Mouse (Mus musculus): Measurements from ENCODE around the gene Gm12169. TPM values are rescaled to one million over a fixed set of nuclear protein-coding genes. Genes with fewer than 3 reads are reported as not detected.
"Not testable (repeated sequence)": the region's sequence is repeated elsewhere in the genome, so short reads cannot be mapped to it uniquely, and the experiment has no call there.

Gene Gm12169
- polyA plus RNA-seq, 1 experiment from 2014 or later: not detected

DNA sequence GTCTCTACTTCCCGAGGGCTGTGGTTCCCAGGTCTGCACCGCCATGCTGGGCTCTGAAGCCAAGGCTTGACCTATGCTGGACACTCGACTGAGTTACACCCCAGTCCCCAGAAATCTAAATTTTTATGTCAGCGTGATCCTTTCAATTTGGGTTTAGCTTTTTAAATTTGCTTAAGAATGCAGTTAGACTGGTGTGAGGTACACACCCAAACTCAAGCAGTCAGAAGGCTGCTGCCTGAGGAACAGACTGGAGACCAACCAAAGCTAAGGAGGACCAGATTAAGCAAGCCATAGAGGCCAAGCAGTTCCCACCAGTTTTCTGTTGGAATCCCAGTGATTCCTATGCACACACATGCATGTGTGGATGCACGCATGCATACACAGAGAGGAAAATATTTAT lies 2.7 kb upstream of the Gm12169 start:
- 78% methylated on average over 5 of the region's 5 CpGs for WGBS
- not testable (repeated sequence) for H3K4me2 ChIP-seq (ENCODE audit: low read length)

DNA sequence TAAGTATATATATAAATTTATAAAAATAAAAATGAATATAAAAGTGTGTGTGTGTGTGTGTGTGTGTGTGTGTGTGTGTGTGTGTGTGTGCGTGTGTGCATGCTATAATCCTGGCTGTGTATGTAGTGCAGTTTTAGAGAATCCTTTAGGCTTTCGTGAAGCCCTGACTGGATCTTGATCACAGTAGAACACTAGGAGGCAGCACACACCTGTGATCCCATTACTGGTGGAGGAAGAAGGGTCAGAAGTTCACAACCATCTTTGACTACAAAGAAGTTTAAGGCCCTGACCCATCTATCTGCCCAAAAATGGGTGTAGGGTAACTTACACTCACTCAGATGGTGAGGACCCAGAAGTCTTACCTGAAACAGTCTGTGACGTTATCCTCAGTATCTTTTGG lies 1.3 kb upstream of the Gm12169 start:
- ATAC-seq (ENCODE audit: insufficient number of reproducible peaks, insufficient read depth, low FRiP score, low read depth): no peak
- H3K9me3 ChIP-seq (ENCODE audit: control insufficient read depth, low read length): no peaks in the 10 kb centered on the region
- 72% methylated on average over 3 of the region's 3 CpGs for WGBS
- H3K9ac ChIP-seq (ENCODE audit: low read length): no peak overlapping the region
- no peaks in the 10 kb centered on the region for H3K27me3 ChIP-seq (ENCODE audit: control insufficient read depth, insufficient read depth, low read length)
- no peak overlapping the region for H3K4me2 ChIP-seq (ENCODE audit: low read length)
- no peak overlapping the region for H3K27ac ChIP-seq (replicated peaks in 1 of 2; ENCODE audit: control insufficient read depth in 1 of 2, insufficient read depth in 1 of 2, low read depth in 2 of 2, low read length in 2 of 2)
- no peaks in the 10 kb centered on the region for H3K36me3 ChIP-seq (ENCODE audit: control insufficient read depth, insufficient read depth, low read length)
- no peak overlapping the region for H3K4me3 ChIP-seq (ENCODE audit: control insufficient read depth in 1 of 2, insufficient read depth in 1 of 2, low read depth in 1 of 2, low read length in 2 of 2)
- no peaks in the 10 kb centered on the region for H3K4me1 ChIP-seq (ENCODE audit: control insufficient read depth in 2 of 2, insufficient read depth in 2 of 2, low read length in 2 of 2)

More for the DNA sequence above, 2.7 kb upstream of the Gm12169 start:
- not testable (repeated sequence) for H3K9ac ChIP-seq (ENCODE audit: low read length); H3K27ac ChIP-seq (replicated peaks in 1 of 2; ENCODE audit: control insufficient read depth in 1 of 2, insufficient read depth in 1 of 2, low read depth in 2 of 2, low read length in 2 of 2); H3K27me3 ChIP-seq (ENCODE audit: control insufficient read depth, insufficient read depth, low read length); H3K36me3 ChIP-seq (ENCODE audit: control insufficient read depth, insufficient read depth, low read length); H3K9me3 ChIP-seq (ENCODE audit: control insufficient read depth, low read length); ATAC-seq (ENCODE audit: insufficient number of reproducible peaks, insufficient read depth, low FRiP score, low read depth); H3K4me3 ChIP-seq (ENCODE audit: control insufficient read depth in 1 of 2, insufficient read depth in 1 of 2, low read depth in 1 of 2, low read length in 2 of 2); H3K4me1 ChIP-seq (ENCODE audit: control insufficient read depth in 2 of 2, insufficient read depth in 2 of 2, low read length in 2 of 2)

DNA sequence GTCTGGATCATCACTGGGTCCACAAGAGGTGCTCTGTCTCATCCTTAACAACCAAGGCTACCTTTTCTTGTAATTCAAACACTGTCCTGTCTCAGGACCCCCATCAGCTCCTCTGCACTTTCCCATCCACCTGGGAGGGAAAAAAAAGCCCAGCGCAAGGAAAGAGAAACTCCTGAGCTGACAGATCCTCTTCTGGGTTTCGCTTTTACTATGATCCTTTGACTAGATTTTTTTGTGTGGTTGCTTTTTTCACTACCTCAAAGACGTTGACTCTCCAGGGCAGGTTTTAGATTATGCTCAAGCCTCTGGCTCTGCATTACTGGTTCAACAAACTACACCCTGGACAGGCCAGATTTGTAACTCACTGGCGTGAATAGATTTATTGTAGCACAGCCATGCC lies 6.1 kb downstream of the Gm12169 start:
- Histone ChIP-seq H3K4me1 (ENCODE audit: control insufficient read depth in 2 of 2, insufficient read depth in 2 of 2, low read length in 2 of 2) (no peaks in the 10 kb centered on the region), H3K27me3 (ENCODE audit: control insufficient read depth, insufficient read depth, low read length) (no peaks in the 10 kb centered on the region), H3K27ac (replicated peaks in 1 of 2; ENCODE audit: control insufficient read depth in 1 of 2, insufficient read depth in 1 of 2, low read depth in 2 of 2, low read length in 2 of 2) (no peak overlapping the region), H3K36me3 (ENCODE audit: control insufficient read depth, insufficient read depth, low read length) (no peaks in the 10 kb centered on the region), H3K4me2 (ENCODE audit: low read length) (no peak overlapping the region), H3K4me3 (ENCODE audit: control insufficient read depth in 1 of 2, insufficient read depth in 1 of 2, low read depth in 1 of 2, low read length in 2 of 2) (no peak overlapping the region), H3K9ac (ENCODE audit: low read length) (no peak overlapping the region), H3K9me3 (ENCODE audit: control insufficient read depth, low read length) (no peaks in the 10 kb centered on the region)
- no peak for ATAC-seq (ENCODE audit: insufficient number of reproducible peaks, insufficient read depth, low FRiP score, low read depth)
- 81% methylated on average over 4 of the region's 4 CpGs for WGBS

DNA sequence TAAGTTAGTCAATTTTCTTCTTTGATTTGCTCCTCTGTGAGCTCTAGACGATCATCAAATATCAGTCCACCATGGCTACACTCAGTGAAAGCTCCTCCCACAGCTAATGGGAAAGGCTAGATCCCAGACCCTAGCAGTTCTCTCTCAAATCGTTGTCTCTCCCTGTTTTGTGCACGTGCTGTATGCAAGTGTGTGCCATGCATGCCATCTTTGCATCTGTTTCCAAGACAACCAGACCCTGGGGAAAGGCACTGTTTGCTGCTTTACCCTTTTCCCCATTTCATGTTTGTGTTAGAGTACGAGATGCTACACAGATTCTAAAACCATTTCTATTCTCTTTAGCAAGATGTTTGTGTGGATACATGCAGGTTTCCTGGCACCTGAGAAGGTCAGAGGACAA lies 13.0 kb downstream of the Gm12169 start:
- no peak for ATAC-seq (ENCODE audit: insufficient number of reproducible peaks, insufficient read depth, low FRiP score, low read depth)
- H3K36me3 ChIP-seq (ENCODE audit: control insufficient read depth, insufficient read depth, low read length): no peaks in the 10 kb centered on the region
- 77% methylated on average over 4 of the region's 4 CpGs for WGBS

DNA sequence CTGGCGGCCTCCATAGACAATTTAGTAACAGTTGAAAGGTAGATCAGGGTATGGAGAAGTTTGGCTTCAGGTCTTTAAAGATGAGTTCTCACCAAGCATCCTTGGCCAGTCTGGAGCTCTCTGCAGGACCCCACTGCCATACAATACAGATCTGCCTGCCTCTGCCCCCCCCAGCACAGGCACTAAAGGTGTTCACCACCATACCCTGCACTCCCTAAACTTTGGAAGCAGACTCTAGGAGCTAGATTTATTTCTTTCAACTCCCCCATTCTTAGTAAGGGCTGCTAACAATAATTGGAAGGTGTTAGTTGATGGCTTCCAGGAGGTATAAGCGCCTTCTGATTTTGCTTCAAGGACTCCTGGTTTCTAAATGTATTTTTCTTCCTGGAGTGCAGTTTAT lies 19.5 kb downstream of the Gm12169 start:
- Histone ChIP-seq H3K27ac (replicated peaks in 1 of 2; ENCODE audit: control insufficient read depth in 1 of 2, insufficient read depth in 1 of 2, low read depth in 2 of 2, low read length in 2 of 2) (no peak overlapping the region), H3K9ac (ENCODE audit: low read length) (no peak overlapping the region), H3K4me2 (ENCODE audit: low read length) (no peak overlapping the region), H3K9me3 (ENCODE audit: control insufficient read depth, low read length) (no peaks in the 10 kb centered on the region), H3K36me3 (ENCODE audit: control insufficient read depth, insufficient read depth, low read length) (no peaks in the 10 kb centered on the region), H3K4me3 (ENCODE audit: control insufficient read depth in 1 of 2, insufficient read depth in 1 of 2, low read depth in 1 of 2, low read length in 2 of 2) (no peak overlapping the region), H3K4me1 (ENCODE audit: control insufficient read depth in 2 of 2, insufficient read depth in 2 of 2, low read length in 2 of 2) (no peaks in the 10 kb centered on the region; a peak in 1 of 4 replicates), H3K27me3 (ENCODE audit: control insufficient read depth, insufficient read depth, low read length) (no peaks in the 10 kb centered on the region)
- 66% methylated on average over 2 of the region's 2 CpGs for WGBS
- no peak for ATAC-seq (ENCODE audit: insufficient number of reproducible peaks, insufficient read depth, low FRiP score, low read depth)

More for the DNA sequence above, 13.0 kb downstream of the Gm12169 start:
- Histone ChIP-seq H3K4me3 (ENCODE audit: control insufficient read depth in 1 of 2, insufficient read depth in 1 of 2, low read depth in 1 of 2, low read length in 2 of 2) (no peak overlapping the region), H3K4me1 (ENCODE audit: control insufficient read depth in 2 of 2, insufficient read depth in 2 of 2, low read length in 2 of 2) (no peaks in the 10 kb centered on the region), H3K9ac (ENCODE audit: low read length) (no peak overlapping the region), H3K27ac (replicated peaks in 1 of 2; ENCODE audit: control insufficient read depth in 1 of 2, insufficient read depth in 1 of 2, low read depth in 2 of 2, low read length in 2 of 2) (no peak overlapping the region), H3K4me2 (ENCODE audit: low read length) (no peak overlapping the region), H3K9me3 (ENCODE audit: control insufficient read depth, low read length) (no peaks in the 10 kb centered on the region), H3K27me3 (ENCODE audit: control insufficient read depth, insufficient read depth, low read length) (no peaks in the 10 kb centered on the region)

DNA sequence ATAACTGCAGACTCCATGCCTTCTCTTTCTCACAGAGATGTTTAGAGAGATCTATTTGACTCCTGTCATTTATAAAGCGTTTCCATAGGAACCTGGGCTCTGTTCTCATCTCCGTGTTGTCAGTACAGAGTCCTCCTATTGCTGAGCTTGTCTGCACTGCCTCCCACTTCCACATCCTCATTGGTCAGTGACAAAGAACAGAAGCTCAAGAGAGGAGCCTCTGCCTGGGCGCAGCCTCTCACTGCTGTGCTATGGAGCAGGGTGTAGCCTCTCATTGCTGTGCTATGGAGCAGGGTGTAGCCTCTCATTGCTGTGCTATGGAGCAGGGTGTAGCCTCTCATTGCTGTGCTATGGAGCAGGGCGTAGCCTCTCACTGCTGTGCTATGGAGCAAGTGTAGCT lies 25.7 kb downstream of the Gm12169 start:
- H3K9me3 ChIP-seq (ENCODE audit: control insufficient read depth, low read length): no peaks in the 10 kb centered on the region
- H3K9ac ChIP-seq (ENCODE audit: low read length): no peak overlapping the region
- H3K27ac ChIP-seq (replicated peaks in 1 of 2; ENCODE audit: control insufficient read depth in 1 of 2, insufficient read depth in 1 of 2, low read depth in 2 of 2, low read length in 2 of 2): no peak overlapping the region
- H3K4me3 ChIP-seq (ENCODE audit: control insufficient read depth in 1 of 2, insufficient read depth in 1 of 2, low read depth in 1 of 2, low read length in 2 of 2): no peak overlapping the region
- no peaks in the 10 kb centered on the region for H3K27me3 ChIP-seq (ENCODE audit: control insufficient read depth, insufficient read depth, low read length)
- no peaks in the 10 kb centered on the region for H3K36me3 ChIP-seq (ENCODE audit: control insufficient read depth, insufficient read depth, low read length)
- 78% methylated on average over 4 of the region's 4 CpGs for WGBS
- no peaks in the 10 kb centered on the region for H3K4me1 ChIP-seq (ENCODE audit: control insufficient read depth in 2 of 2, insufficient read depth in 2 of 2, low read length in 2 of 2)
- no peak overlapping the region for H3K4me2 ChIP-seq (ENCODE audit: low read length)
- no peak for ATAC-seq (ENCODE audit: insufficient number of reproducible peaks, insufficient read depth, low FRiP score, low read depth)

DNA sequence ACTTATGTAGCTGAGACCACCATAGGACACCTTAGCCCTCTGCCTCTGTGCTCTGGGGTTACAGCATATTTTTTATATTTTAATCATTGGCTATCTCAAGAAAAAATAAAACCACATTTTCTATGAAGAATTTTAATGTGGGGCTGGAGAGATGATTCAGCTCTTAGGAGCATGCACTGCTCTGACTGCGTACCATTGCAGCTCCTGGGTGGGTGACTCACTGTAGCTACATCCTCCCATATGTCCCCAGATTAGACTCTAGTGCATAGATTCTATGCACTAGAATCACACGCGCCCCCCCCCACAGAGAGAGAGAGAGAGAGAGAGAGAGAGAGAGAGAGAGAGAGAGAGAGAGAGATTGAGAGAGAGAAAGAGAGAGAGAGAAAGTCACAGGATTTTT lies 28.7 kb downstream of the Gm12169 start:
- H3K27ac ChIP-seq (replicated peaks in 1 of 2; ENCODE audit: control insufficient read depth in 1 of 2, insufficient read depth in 1 of 2, low read depth in 2 of 2, low read length in 2 of 2): no peak overlapping the region
- 74% methylated on average over 3 of the region's 3 CpGs for WGBS
- no peaks in the 10 kb centered on the region for H3K27me3 ChIP-seq (ENCODE audit: control insufficient read depth, insufficient read depth, low read length)
- H3K9ac ChIP-seq (ENCODE audit: low read length): no peak overlapping the region
- no peaks in the 10 kb centered on the region for H3K36me3 ChIP-seq (ENCODE audit: control insufficient read depth, insufficient read depth, low read length)
- no peak for ATAC-seq (ENCODE audit: insufficient number of reproducible peaks, insufficient read depth, low FRiP score, low read depth)
- no peak overlapping the region for H3K4me3 ChIP-seq (ENCODE audit: control insufficient read depth in 1 of 2, insufficient read depth in 1 of 2, low read depth in 1 of 2, low read length in 2 of 2)
- H3K4me2 ChIP-seq (ENCODE audit: low read length): no peak overlapping the region
- no peaks in the 10 kb centered on the region for H3K4me1 ChIP-seq (ENCODE audit: control insufficient read depth in 2 of 2, insufficient read depth in 2 of 2, low read length in 2 of 2)
- no peaks in the 10 kb centered on the region for H3K9me3 ChIP-seq (ENCODE audit: control insufficient read depth, low read length)

DNA sequence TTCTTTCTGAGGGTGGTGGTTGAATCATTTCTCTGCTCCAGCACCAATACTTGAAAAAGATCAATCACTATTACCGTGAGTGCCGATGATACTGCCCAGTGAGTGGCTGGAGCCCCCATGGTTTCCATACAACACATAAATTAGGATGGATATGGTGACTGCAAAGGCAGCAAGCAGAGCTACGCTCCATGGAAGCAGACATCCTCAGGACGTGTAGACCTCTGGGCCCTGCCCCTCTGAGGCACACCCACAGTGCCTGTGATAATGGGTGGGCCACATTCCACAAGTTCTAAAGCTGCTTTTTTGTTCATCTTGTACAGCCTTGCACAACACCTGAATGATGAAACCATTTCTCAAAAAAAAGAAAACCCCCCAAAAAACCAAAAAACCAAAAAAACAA lies 37.1 kb downstream of the Gm12169 start:
- Histone ChIP-seq H3K9me3 (ENCODE audit: control insufficient read depth, low read length) (no peaks in the 10 kb centered on the region), H3K4me1 (ENCODE audit: control insufficient read depth in 2 of 2, insufficient read depth in 2 of 2, low read length in 2 of 2) (no peaks in the 10 kb centered on the region), H3K4me2 (ENCODE audit: low read length) (no peak overlapping the region), H3K9ac (ENCODE audit: low read length) (no peak overlapping the region), H3K27me3 (ENCODE audit: control insufficient read depth, insufficient read depth, low read length) (no peaks in the 10 kb centered on the region), H3K4me3 (ENCODE audit: control insufficient read depth in 1 of 2, insufficient read depth in 1 of 2, low read depth in 1 of 2, low read length in 2 of 2) (no peak overlapping the region), H3K36me3 (ENCODE audit: control insufficient read depth, insufficient read depth, low read length) (no peaks in the 10 kb centered on the region), H3K27ac (replicated peaks in 1 of 2; ENCODE audit: control insufficient read depth in 1 of 2, insufficient read depth in 1 of 2, low read depth in 2 of 2, low read length in 2 of 2) (no peak overlapping the region)
- no peak for ATAC-seq (ENCODE audit: insufficient number of reproducible peaks, insufficient read depth, low FRiP score, low read depth)
- 87% methylated on average over 4 of the region's 4 CpGs for WGBS

All from heart, embryonic 14.5 days (tissue).